8 mouse cellular contexts compared by ENCODE assay signal in genomic region chr11:63213043-63213442, GRCm38 (mm10).
DNase-seq lines count a peak whose midpoint lies in the region; ATAC-seq and TF ChIP-seq lines count a peak whose summit lies in the region.

No protein-coding gene starts in this region.

- H3K9ac ChIP-seq in heart, embryonic 12.5 days: no peak overlapping the region
- H3K9ac ChIP-seq in limb, embryonic 11.5 days (ENCODE audit: low read length): no peak overlapping the region

- no peak for TF ChIP-seq POLR2A in kidney, adult 2 months (IDR thresholded peaks at IDR 0.05; ENCODE audit: low read depth, low read length)
- TF ChIP-seq POLR2A in testis, adult 2 months (IDR thresholded peaks at IDR 0.05; ENCODE audit: control insufficient read depth, low read depth, low read length): no peak

- no peak overlapping the region for H3K4me3 ChIP-seq in heart, embryonic 12.5 days
- no peak overlapping the region for H3K4me3 ChIP-seq in kidney, adult 2 months (ENCODE audit: insufficient read depth, low read depth, low read length)
- H3K4me3 ChIP-seq in limb, embryonic 11.5 days (ENCODE audit: low read depth, low read length): no peak overlapping the region
- H3K4me3 ChIP-seq in testis, adult 2 months (ENCODE audit: control insufficient read depth, low read depth, low read length): no peak overlapping the region

- TF ChIP-seq CTCF in kidney, adult 2 months (conservative IDR thresholded peaks at IDR 0.05; ENCODE audit: insufficient read depth, insufficient read length, low read depth, low read length): peak; percentile 90
- TF ChIP-seq CTCF in testis, adult 2 months (IDR thresholded peaks at IDR 0.05; ENCODE audit: control insufficient read depth, insufficient read depth, insufficient replicate concordance, low read depth, low read length): peak; percentile 98

- H3K4me2 ChIP-seq in heart, embryonic 12.5 days: no peak overlapping the region
- no peak overlapping the region for H3K4me2 ChIP-seq in limb, embryonic 11.5 days (ENCODE audit: low read depth, severe bottlenecking)

- WGBS in heart, embryonic 12.5 days: 13% methylated on average over 6 of the region's 6 CpGs
- 9% methylated on average over 6 of the region's 6 CpGs for WGBS in kidney, adult 2 months
- WGBS in limb, embryonic 11.5 days: 13% methylated on average over 6 of the region's 6 CpGs

- peaks cover 20% of the 10 kb centered on the region for H3K4me1 ChIP-seq in heart, embryonic 12.5 days (replicated peaks)
- H3K4me1 ChIP-seq in kidney, adult 2 months (ENCODE audit: control insufficient read depth, insufficient read depth, low read length): no peaks in the 10 kb centered on the region
- no peaks in the 10 kb centered on the region for H3K4me1 ChIP-seq in limb, embryonic 11.5 days (ENCODE audit: control insufficient read depth, insufficient read depth, low read length)
- peaks cover 5% of the 10 kb centered on the region; the same call in 1 of the 2 replicates for H3K4me1 ChIP-seq in testis, adult 2 months (ENCODE audit: control insufficient read depth, insufficient read depth, low read length)

- H3K9me3 ChIP-seq in heart, embryonic 12.5 days (replicated peaks): no peaks in the 10 kb centered on the region
- H3K9me3 ChIP-seq in limb, embryonic 11.5 days (ENCODE audit: control insufficient read depth, low read length): no peaks in the 10 kb centered on the region

- no peak for ATAC-seq in heart, embryonic 12.5 days (ENCODE audit: insufficient number of reproducible peaks, low FRiP score)
- peak; percentile 47; the same call in 1 of the 2 replicates for ATAC-seq in limb, embryonic 11.5 days (ENCODE audit: insufficient number of reproducible peaks, low FRiP score, low TSS enrichment, low read depth)

- H3K27ac ChIP-seq in heart, embryonic 12.5 days (ENCODE audit: poor library complexity, severe bottlenecking): no peak overlapping the region
- no peak overlapping the region for H3K27ac ChIP-seq in kidney, adult 2 months (ENCODE audit: insufficient read depth, low read depth, low read length)
- no peak overlapping the region for H3K27ac ChIP-seq in limb, embryonic 11.5 days (replicated peaks; ENCODE audit: low read depth, low read length)
- H3K27ac ChIP-seq in testis, adult 2 months (ENCODE audit: control insufficient read depth, insufficient read depth, low read depth, low read length): no peak overlapping the region

- no peaks in the 10 kb centered on the region for H3K36me3 ChIP-seq in heart, embryonic 12.5 days
- no peaks in the 10 kb centered on the region for H3K36me3 ChIP-seq in kidney, adult 2 months (ENCODE audit: control insufficient read depth, insufficient read depth, low read length)
- H3K36me3 ChIP-seq in limb, embryonic 11.5 days (ENCODE audit: control insufficient read depth, insufficient read depth, low read length): no peaks in the 10 kb centered on the region
- H3K36me3 ChIP-seq in testis, adult 2 months (ENCODE audit: control insufficient read depth, insufficient read depth, low read length): no peaks in the 10 kb centered on the region

- DNase-seq in heart, adult 11 months: peak; percentile 88
- DNase-seq in cerebellum, adult 11-12 months: peak; percentile 23
- DNase-seq in forelimb bud, embryonic 11.5 days (ENCODE audit: low read depth, low spot score): peak; percentile 75
- DNase-seq in kidney, adult 2 months: peak; percentile 80
- peak; percentile 94 for DNase-seq in limb, embryonic 11.5 days (ENCODE audit: low spot score)
- peak; percentile 14 to 28 for DNase-seq in natural killer cell, adult 2 months (ENCODE audit: low spot score in 2 of 2)

- no peaks in the 10 kb centered on the region for H3K27me3 ChIP-seq in heart, embryonic 12.5 days (replicated peaks)
- no peaks in the 10 kb centered on the region for H3K27me3 ChIP-seq in kidney, adult 2 months (replicated peaks; ENCODE audit: control insufficient read depth, insufficient read depth, low read length)
- H3K27me3 ChIP-seq in limb, embryonic 11.5 days (ENCODE audit: control insufficient read depth, insufficient read depth, low read length): no peaks in the 10 kb centered on the region
- no peaks in the 10 kb centered on the region for H3K27me3 ChIP-seq in testis, adult 2 months (ENCODE audit: control insufficient read depth, insufficient read depth, low read length)

Comparison
In these comparisons a context has a peak if more than half of its experiments do, and no peak if none do; other contexts are left out.
1. DNase-seq: peak in every context shown above with its lines; median percentile 94 in limb, embryonic 11.5 days; 88 in heart, adult 11 months; 80 in kidney, adult 2 months; 75 in forelimb bud, embryonic 11.5 days; 23 in cerebellum, adult 11-12 months; 21 in natural killer cell, adult 2 months.